ENCODE assay signal across 7 mouse cellular contexts in genomic region chr5:105400424-105401375, GRCm38 (mm10). TPM values are rescaled to one million over a fixed set of nuclear protein-coding genes. Genes with fewer than 3 reads are reported as not detected.
DNase-seq lines count a peak whose midpoint lies in the region; ATAC-seq lines count a peak whose summit lies in the region.

No protein-coding gene starts in this region.

- no peaks in the 10 kb centered on the region for H3K9me3 ChIP-seq in lung, embryonic 16.5 days (ENCODE audit: control insufficient read depth, low read length)
- no peaks in the 10 kb centered on the region for H3K9me3 ChIP-seq in embryonic facial prominence, embryonic 15.5 days (replicated peaks)
- no peaks in the 10 kb centered on the region for H3K9me3 ChIP-seq in hindbrain, embryonic 16.5 days (ENCODE audit: control insufficient read depth, low read length)
- H3K9me3 ChIP-seq in liver, embryonic 16.5 days (replicated peaks; ENCODE audit: control insufficient read depth, low read length) = no peaks in the 10 kb centered on the region

- DNase-seq in lung, postnatal 14 days = no peak
- peak; percentile 77 for DNase-seq in telencephalon, adult 2 months (ENCODE audit: low read depth, low spot score)
- DNase-seq in ovary, postnatal 10 days (ENCODE audit: low spot score) = no peak

- H3K9ac ChIP-seq in lung, embryonic 16.5 days (ENCODE audit: low read length) = peak overlapping the region; percentile 21
- H3K9ac ChIP-seq in embryonic facial prominence, embryonic 15.5 days = no peak overlapping the region
- peak overlapping the region; percentile 50 for H3K9ac ChIP-seq in hindbrain, embryonic 16.5 days (ENCODE audit: low read depth, low read length)
- H3K9ac ChIP-seq in liver, embryonic 16.5 days (ENCODE audit: low read depth, low read length) = no peak overlapping the region

- peak overlapping the region; percentile 44 for H3K4me2 ChIP-seq in lung, embryonic 16.5 days (ENCODE audit: low read depth, low read length)
- H3K4me2 ChIP-seq in embryonic facial prominence, embryonic 15.5 days (replicated peaks) = peak overlapping the region; percentile 50
- peak overlapping the region; percentile 77 for H3K4me2 ChIP-seq in hindbrain, embryonic 16.5 days (ENCODE audit: low read length)
- H3K4me2 ChIP-seq in liver, embryonic 16.5 days (ENCODE audit: low read depth, low read length) = peak overlapping the region; percentile 24; the same call in 1 of the 2 replicates

- no peaks in the 10 kb centered on the region; the same call in 1 of the 2 replicates for H3K4me1 ChIP-seq in lung, embryonic 16.5 days (replicated peaks; ENCODE audit: control insufficient read depth, insufficient read depth, low read length)
- 0 out of 2 replicates have a peak, but pooled peaks cover 8% of the 10 kb centered on the region for H3K4me1 ChIP-seq in embryonic facial prominence, embryonic 15.5 days
- H3K4me1 ChIP-seq in hindbrain, embryonic 16.5 days (ENCODE audit: control insufficient read depth, insufficient read depth, low read depth, low read length) = peaks cover 8% of the 10 kb centered on the region
- H3K4me1 ChIP-seq in liver, embryonic 16.5 days (ENCODE audit: control insufficient read depth, low read depth, low read length) = no peaks in the 10 kb centered on the region; the same call in 1 of the 2 replicates

- no peaks in the 10 kb centered on the region for H3K36me3 ChIP-seq in lung, embryonic 16.5 days (ENCODE audit: control insufficient read depth, insufficient read depth, low read length)
- no peaks in the 10 kb centered on the region for H3K36me3 ChIP-seq in embryonic facial prominence, embryonic 15.5 days
- H3K36me3 ChIP-seq in hindbrain, embryonic 16.5 days (ENCODE audit: control insufficient read depth, insufficient read depth, low read length) = no peaks in the 10 kb centered on the region
- H3K36me3 ChIP-seq in liver, embryonic 16.5 days (ENCODE audit: control insufficient read depth, insufficient read depth) = no peaks in the 10 kb centered on the region

- WGBS in lung, embryonic 16.5 days = 58% methylated on average over 17 of the region's 17 CpGs
- WGBS in embryonic facial prominence, embryonic 15.5 days = 38% methylated on average over 17 of the region's 17 CpGs
- WGBS in hindbrain, embryonic 16.5 days = 27% methylated on average over 17 of the region's 17 CpGs
- WGBS in liver, embryonic 16.5 days (ENCODE audit: insufficient replicate concordance) = 64% methylated on average over 17 of the region's 17 CpGs

- H3K4me3 ChIP-seq in lung, embryonic 16.5 days (ENCODE audit: low read length) = peak overlapping the region; percentile 34
- peak overlapping the region; percentile 35 for H3K4me3 ChIP-seq in embryonic facial prominence, embryonic 15.5 days (replicated peaks)
- H3K4me3 ChIP-seq in hindbrain, embryonic 16.5 days (ENCODE audit: low read length) = peak overlapping the region; percentile 39
- no peak overlapping the region for H3K4me3 ChIP-seq in liver, embryonic 16.5 days (ENCODE audit: low read depth, low read length)

- no peak overlapping the region for H3K27ac ChIP-seq in lung, embryonic 16.5 days (ENCODE audit: low read length)
- H3K27ac ChIP-seq in embryonic facial prominence, embryonic 15.5 days (replicated peaks) = no peak overlapping the region; the same call in 1 of the 2 replicates
- peak overlapping the region; percentile 62 for H3K27ac ChIP-seq in hindbrain, embryonic 16.5 days (ENCODE audit: low read depth, low read length)
- H3K27ac ChIP-seq in liver, embryonic 16.5 days (ENCODE audit: low read length) = no peak overlapping the region

- 0 out of 2 replicates have a peak, but pooled peaks have one; percentile 28 for ATAC-seq in lung, embryonic 16.5 days (ENCODE audit: low read depth)
- ATAC-seq in embryonic facial prominence, embryonic 15.5 days (ENCODE audit: insufficient number of reproducible peaks, low FRiP score, low TSS enrichment, low read depth) = 0 out of 2 replicates have a peak, but pooled peaks have one; percentile 31
- ATAC-seq in hindbrain, embryonic 16.5 days = peak; percentile 73
- ATAC-seq in liver, embryonic 16.5 days (ENCODE audit: low read depth) = no peak

- no peaks in the 10 kb centered on the region for H3K27me3 ChIP-seq in lung, embryonic 16.5 days (ENCODE audit: control insufficient read depth, insufficient read depth, low read depth, low read length)
- no peaks in the 10 kb centered on the region for H3K27me3 ChIP-seq in embryonic facial prominence, embryonic 15.5 days
- H3K27me3 ChIP-seq in hindbrain, embryonic 16.5 days (replicated peaks; ENCODE audit: control insufficient read depth, insufficient read depth, low read length) = no peaks in the 10 kb centered on the region
- H3K27me3 ChIP-seq in liver, embryonic 16.5 days (ENCODE audit: control insufficient read depth, insufficient read depth, low read depth, low read length) = no peaks in the 10 kb centered on the region

RNA-seq across cellular contexts. Expression of gene Lrrc8b, which starts 14.9 kb away (rescaled TPM):
- polyA plus RNA-seq in lung, embryonic 16.5 days (2015; fragmentation: Nextera tagmentation; extraction: Ambion mirVana) = 5.2 and 5.6 TPM in 2 replicates
- 7.3 and 7.4 TPM in 2 replicates for polyA plus RNA-seq in embryonic facial prominence, embryonic 15.5 days (2015; fragmentation: Nextera tagmentation; extraction: Ambion mirVana)
- 11.2 and 14.9 TPM in 2 replicates for polyA plus RNA-seq in hindbrain, embryonic 16.5 days (2015; fragmentation: Nextera tagmentation; extraction: Ambion mirVana)
- 1.8 TPM in 2 replicates for polyA plus RNA-seq in liver, embryonic 16.5 days (2015; fragmentation: Nextera tagmentation; extraction: Ambion mirVana)

Comparison
In these comparisons a context has a peak if more than half of its experiments do, and no peak if none do; other contexts are left out.
1. H3K4me2 ChIP-seq: peak in every context shown above with its lines; median percentile 77 in hindbrain, embryonic 16.5 days; 50 in embryonic facial prominence, embryonic 15.5 days; 44 in lung, embryonic 16.5 days; 24 in liver, embryonic 16.5 days.
2. H3K9ac ChIP-seq: peak in lung, embryonic 16.5 days (single experiment) and hindbrain, embryonic 16.5 days (single experiment); none in embryonic facial prominence, embryonic 15.5 days (single experiment) and liver, embryonic 16.5 days (single experiment).